Mouse (Mus musculus): ENCODE measurements around the gene Atp4b. TPM values are rescaled to one million over a fixed set of nuclear protein-coding genes. Genes with fewer than 3 reads are reported as not detected.

Atp4b gene
- polyA plus RNA-seq, 2 experiments, result not detected

DNA sequence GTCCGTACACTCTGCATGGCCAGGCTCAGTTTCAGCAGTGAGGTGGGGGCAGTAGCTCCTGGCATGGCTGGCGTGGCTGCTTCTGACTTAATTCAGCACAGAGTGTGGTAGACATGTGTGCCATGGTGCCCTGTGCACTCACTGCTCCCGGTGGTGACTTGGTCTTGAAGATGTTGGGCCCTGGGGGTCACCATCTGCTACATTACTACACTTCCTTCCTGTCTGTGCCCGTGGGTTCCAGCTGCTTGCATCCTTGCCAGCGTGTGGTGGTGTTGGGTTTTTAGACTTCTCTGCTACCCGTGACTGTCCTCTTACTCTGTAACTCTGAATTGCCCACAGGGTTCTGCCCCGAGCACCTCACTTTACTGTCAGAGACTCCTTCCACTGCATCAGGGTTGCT lies 36.4 kb downstream of the Atp4b start:
- 88% methylated on average over 7 of the region's 7 CpGs for WGBS
- DNase-seq (ENCODE audit: low spot score), result no peak
- H3K9ac ChIP-seq (ENCODE audit: low read depth, low read length, severe bottlenecking), result no peak overlapping the region
- no peaks in the 10 kb centered on the region for H3K27me3 ChIP-seq (ENCODE audit: control insufficient read depth, insufficient read depth, low read length)
- no peaks in the 10 kb centered on the region for H3K4me1 ChIP-seq (ENCODE audit: control insufficient read depth, insufficient read depth, low read length)
- no peak overlapping the region for H3K4me2 ChIP-seq (replicated peaks; ENCODE audit: low read depth, low read length, severe bottlenecking)
- H3K27ac ChIP-seq (replicated peaks; ENCODE audit: low read depth, low read length), result no peak overlapping the region
- TF ChIP-seq POLR2A (IDR thresholded peaks at IDR 0.05; ENCODE audit: borderline replicate concordance, extremely low read depth, insufficient read depth, insufficient read length), result no peak
- no peaks in the 10 kb centered on the region for H3K9me3 ChIP-seq (ENCODE audit: control insufficient read depth, low read length)
- no peak for ATAC-seq (ENCODE audit: low FRiP score, low read depth)
- peaks cover 98% of the 10 kb centered on the region for H3K36me3 ChIP-seq (ENCODE audit: control insufficient read depth, insufficient read depth, low read length)
- H3K4me3 ChIP-seq (replicated peaks; ENCODE audit: low read length), result no peak overlapping the region

DNA sequence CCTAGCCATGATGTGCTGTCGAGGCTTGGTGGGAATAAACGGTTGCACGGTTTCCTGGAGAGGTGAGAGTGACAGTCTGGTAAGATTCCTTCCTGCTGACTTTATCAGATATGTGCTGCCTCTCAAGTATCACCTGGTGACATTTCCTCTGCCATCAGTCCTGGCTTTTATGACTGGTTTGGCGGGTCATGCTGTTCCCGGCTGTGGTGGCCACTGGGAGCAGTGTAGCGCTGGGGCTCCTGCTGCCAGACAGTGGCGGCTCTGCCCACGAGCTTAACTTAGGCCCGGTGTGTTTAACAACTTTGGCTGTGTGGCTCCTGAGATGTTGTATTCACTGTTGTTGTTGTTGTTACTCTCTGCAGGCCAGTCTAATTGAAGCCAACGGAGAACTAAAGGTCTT lies 39.9 kb downstream of the Atp4b start:
- Histone ChIP-seq H3K4me3 (replicated peaks; ENCODE audit: low read length) (no peak overlapping the region), H3K27ac (replicated peaks; ENCODE audit: low read depth, low read length) (no peak overlapping the region), H3K4me1 (ENCODE audit: control insufficient read depth, insufficient read depth, low read length) (no peaks in the 10 kb centered on the region), H3K36me3 (ENCODE audit: control insufficient read depth, insufficient read depth, low read length) (peaks cover 85% of the 10 kb centered on the region), H3K4me2 (replicated peaks; ENCODE audit: low read depth, low read length, severe bottlenecking) (no peak overlapping the region), H3K27me3 (ENCODE audit: control insufficient read depth, insufficient read depth, low read length) (no peaks in the 10 kb centered on the region), H3K9ac (ENCODE audit: low read depth, low read length, severe bottlenecking) (no peak overlapping the region), H3K9me3 (ENCODE audit: control insufficient read depth, low read length) (no peaks in the 10 kb centered on the region)
- DNase-seq (ENCODE audit: low spot score), result no peak
- ATAC-seq (ENCODE audit: low FRiP score, low read depth), result no peak
- 77% methylated on average over 10 of the region's 10 CpGs for WGBS
- TF ChIP-seq POLR2A (IDR thresholded peaks at IDR 0.05; ENCODE audit: borderline replicate concordance, extremely low read depth, insufficient read depth, insufficient read length), result no peak

DNA sequence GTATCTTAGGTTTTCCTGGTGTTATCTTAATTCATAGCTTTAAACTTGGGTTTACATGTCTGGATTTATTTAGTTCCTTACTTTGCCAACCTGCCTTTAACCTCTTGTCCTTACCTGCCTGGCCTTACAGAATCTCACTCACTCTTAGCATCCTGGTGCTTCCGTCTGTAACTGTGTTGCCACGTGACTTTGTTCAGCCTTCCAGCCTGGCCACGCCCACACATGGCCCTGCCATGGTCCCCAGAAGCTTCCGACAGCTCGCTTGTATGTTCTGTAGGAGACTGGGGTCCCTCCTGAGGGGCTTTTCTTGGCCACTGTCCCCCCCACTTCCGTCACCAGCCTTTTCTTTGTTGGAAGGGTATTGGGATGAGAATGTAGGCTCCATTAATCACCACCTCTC lies 40.4 kb downstream of the Atp4b start:
- DNase-seq (ENCODE audit: low spot score), result no peak
- H3K27me3 ChIP-seq (ENCODE audit: control insufficient read depth, insufficient read depth, low read length), result no peaks in the 10 kb centered on the region
- H3K9me3 ChIP-seq (ENCODE audit: control insufficient read depth, low read length), result no peaks in the 10 kb centered on the region
- H3K4me3 ChIP-seq (replicated peaks; ENCODE audit: low read length), result no peak overlapping the region
- no peaks in the 10 kb centered on the region for H3K4me1 ChIP-seq (ENCODE audit: control insufficient read depth, insufficient read depth, low read length)
- no peak overlapping the region for H3K9ac ChIP-seq (ENCODE audit: low read depth, low read length, severe bottlenecking)
- no peak overlapping the region for H3K27ac ChIP-seq (replicated peaks; ENCODE audit: low read depth, low read length)
- H3K4me2 ChIP-seq (replicated peaks; ENCODE audit: low read depth, low read length, severe bottlenecking), result no peak overlapping the region
- no peak for TF ChIP-seq POLR2A (IDR thresholded peaks at IDR 0.05; ENCODE audit: borderline replicate concordance, extremely low read depth, insufficient read depth, insufficient read length)
- peaks cover 85% of the 10 kb centered on the region for H3K36me3 ChIP-seq (ENCODE audit: control insufficient read depth, insufficient read depth, low read length)
- WGBS, result 81% methylated on average over 6 of the region's 6 CpGs
- no peak for ATAC-seq (ENCODE audit: low FRiP score, low read depth)

DNA sequence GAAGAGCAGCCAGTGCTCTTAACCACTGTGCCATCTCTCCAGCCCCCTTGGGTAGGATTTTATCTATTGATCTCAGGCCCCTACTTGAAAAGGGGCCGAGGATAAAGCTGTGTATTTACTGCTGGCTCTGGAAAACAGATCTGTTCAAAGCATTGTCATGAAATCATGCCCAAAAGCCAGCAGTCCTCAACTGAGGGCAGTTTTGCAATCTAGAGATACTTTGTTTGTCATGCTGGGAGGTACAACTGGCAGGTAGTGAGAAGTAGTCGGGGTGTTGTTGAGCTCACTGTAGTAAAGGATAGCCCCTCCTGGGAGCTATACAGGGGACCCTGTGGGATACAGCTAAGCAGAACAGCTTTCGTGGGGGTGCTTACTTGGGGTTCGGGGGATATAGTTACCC lies 42.7 kb downstream of the Atp4b start:
- Histone ChIP-seq H3K4me3 (replicated peaks; ENCODE audit: low read length) (no peak overlapping the region), H3K9me3 (ENCODE audit: control insufficient read depth, low read length) (no peaks in the 10 kb centered on the region), H3K4me2 (replicated peaks; ENCODE audit: low read depth, low read length, severe bottlenecking) (no peak overlapping the region), H3K36me3 (ENCODE audit: control insufficient read depth, insufficient read depth, low read length) (peaks cover 85% of the 10 kb centered on the region), H3K27ac (replicated peaks; ENCODE audit: low read depth, low read length) (no peak overlapping the region), H3K27me3 (ENCODE audit: control insufficient read depth, insufficient read depth, low read length) (no peaks in the 10 kb centered on the region), H3K9ac (ENCODE audit: low read depth, low read length, severe bottlenecking) (no peak overlapping the region), H3K4me1 (ENCODE audit: control insufficient read depth, insufficient read depth, low read length) (no peaks in the 10 kb centered on the region)
- DNase-seq (ENCODE audit: low spot score) (no peak), ATAC-seq (ENCODE audit: low FRiP score, low read depth) (no peak)
- 81% methylated on average over 4 of the region's 4 CpGs for WGBS
- TF ChIP-seq POLR2A (IDR thresholded peaks at IDR 0.05; ENCODE audit: borderline replicate concordance, extremely low read depth, insufficient read depth, insufficient read length), result no peak

DNA sequence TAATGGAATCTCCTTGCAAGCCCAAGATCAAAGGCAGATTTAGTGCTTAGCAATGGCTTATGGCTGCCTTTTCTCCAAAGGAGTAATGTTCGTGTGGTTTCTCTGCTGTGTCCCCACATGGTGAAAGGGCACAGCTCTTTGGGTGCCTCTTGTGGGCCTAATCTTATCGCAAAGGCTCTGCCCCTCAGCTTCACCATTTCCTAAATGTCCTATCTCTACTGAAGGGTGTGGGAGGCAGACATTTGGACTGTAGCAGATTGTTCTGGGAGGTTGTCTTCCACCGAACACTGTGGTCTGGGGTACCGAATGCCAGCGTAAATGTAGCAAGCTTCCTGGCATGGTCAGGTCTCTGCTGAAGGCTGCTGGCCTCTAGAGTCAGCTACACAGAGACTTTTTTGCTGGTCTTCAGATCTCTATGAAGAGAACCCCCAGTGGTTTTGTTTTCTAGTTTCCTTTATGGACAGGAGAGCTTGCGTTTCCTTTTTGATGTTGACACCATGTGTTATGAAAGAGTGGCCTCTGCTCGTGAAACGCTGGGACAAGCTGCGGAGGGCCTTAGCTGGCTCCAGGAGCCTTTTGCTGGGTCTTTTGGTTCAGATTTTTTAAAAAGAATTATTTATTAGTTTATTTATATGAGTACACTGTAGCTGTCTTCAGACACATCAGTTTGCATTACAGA lies 43.3 kb downstream of the Atp4b start:
- Histone ChIP-seq H3K9ac (ENCODE audit: low read depth, low read length, severe bottlenecking) (no peak overlapping the region), H3K27me3 (ENCODE audit: control insufficient read depth, insufficient read depth, low read length) (no peaks in the 10 kb centered on the region), H3K4me2 (replicated peaks; ENCODE audit: low read depth, low read length, severe bottlenecking) (no peak overlapping the region), H3K27ac (replicated peaks; ENCODE audit: low read depth, low read length) (no peak overlapping the region), H3K36me3 (ENCODE audit: control insufficient read depth, insufficient read depth, low read length) (peaks cover 85% of the 10 kb centered on the region), H3K9me3 (ENCODE audit: control insufficient read depth, low read length) (no peaks in the 10 kb centered on the region), H3K4me3 (replicated peaks; ENCODE audit: low read length) (no peak overlapping the region), H3K4me1 (ENCODE audit: control insufficient read depth, insufficient read depth, low read length) (no peaks in the 10 kb centered on the region)
- no peak for ATAC-seq (ENCODE audit: low FRiP score, low read depth)
- 76% methylated on average over 9 of the region's 9 CpGs for whole genome bisulfite sequencing
- TF ChIP-seq POLR2A (IDR thresholded peaks at IDR 0.05; ENCODE audit: borderline replicate concordance, extremely low read depth, insufficient read depth, insufficient read length), result no peak
- DNase-seq (ENCODE audit: low spot score), result no peak
